Mouse (Mus musculus): ENCODE measurements around the gene Gipc3. TPM values are rescaled to one million over a fixed set of nuclear protein-coding genes. Genes with fewer than 3 reads are reported as not detected.

The Gipc3 gene
- total RNA-seq, 2 experiments from 2014 or later = 2.2 to 3.3 TPM

GRCm38 (mm10) chr10:81367207-81367495 is 24.1 kb upstream of the Gipc3 start:
- DNase-seq = no peak

GRCm38 (mm10) chr10:81366477-81367206 is 23.6 kb upstream of the Gipc3 start:
- no peak for DNase-seq

- no peak for DNase-seq
These were observed 22.8 kb upstream of the Gipc3 start, which contains the start of gene 4930404N11Rik for GRCm38 (mm10) chr10:81365672-81366476. Gene 4930404N11Rik (minus strand): TSS chr10:81365816.

- DNase-seq = no peak
These were observed 22.0 kb upstream of the Gipc3 start for GRCm38 (mm10) chr10:81365073-81365472.

DNA sequence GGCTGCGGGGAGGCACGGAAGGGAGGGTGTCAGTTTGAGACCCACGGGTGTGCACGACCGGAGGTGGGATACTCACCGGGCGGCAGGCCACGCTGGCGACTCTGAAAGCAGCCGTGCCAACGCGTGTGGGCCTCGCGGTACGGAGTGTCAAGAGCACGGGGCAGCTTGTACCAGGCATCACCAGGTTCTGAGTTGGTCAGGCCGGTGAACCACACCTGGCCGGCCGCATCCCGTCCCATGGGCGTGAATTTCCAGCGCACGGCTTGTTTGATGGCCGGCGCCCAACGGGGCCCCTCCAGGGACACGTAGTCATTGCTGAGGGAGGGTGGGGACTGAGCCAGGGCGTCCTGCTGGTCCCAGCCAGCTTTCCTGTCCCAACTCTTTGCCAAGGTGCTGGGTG is 21.6 kb upstream of the Gipc3 start:
- peak; percentile 61 for DNase-seq

DNA sequence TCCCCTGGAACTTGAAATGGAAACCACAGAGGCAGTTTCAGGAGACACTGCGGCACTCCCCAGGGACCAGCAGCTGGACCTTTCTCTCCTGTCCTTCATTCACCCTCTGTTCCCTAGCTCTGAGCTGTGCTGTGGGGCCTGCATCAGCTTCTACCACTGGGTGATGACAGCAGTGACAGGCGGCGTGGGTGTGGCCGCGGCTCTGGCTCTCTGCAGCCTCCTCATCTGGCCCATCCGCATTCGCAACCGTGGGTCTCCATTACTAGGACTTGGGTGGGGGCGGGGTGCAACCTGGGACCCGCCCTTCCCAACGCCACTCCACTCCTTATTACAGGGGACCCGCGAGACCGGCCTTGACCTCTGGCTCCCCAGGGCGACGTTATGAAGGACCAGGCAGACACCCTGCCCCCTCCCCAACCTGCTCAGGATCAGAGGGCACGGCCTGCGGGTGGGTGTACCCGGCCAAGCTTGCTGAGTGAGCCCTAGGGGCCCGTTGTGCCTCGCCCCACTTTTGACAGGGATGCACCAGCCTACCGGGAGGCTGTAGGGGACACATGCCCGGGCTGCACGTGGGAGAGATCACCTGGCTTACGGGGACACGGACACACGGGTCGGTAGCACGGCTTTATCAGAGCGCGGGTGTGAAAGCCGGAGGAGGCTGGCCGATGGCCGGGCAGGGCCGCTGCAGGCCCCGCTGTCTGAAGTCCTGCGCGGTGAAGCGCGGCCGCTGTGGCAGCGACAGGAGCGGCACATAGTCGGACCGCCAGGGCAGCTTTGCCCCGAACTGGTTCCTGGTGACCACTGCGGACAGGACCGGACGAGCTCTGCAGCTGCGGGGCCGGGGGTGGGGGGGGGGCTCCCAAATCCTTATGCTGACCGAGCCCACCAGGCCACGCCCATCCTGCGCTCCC is 20.6 kb upstream of the Gipc3 start:
- DNase-seq = peak; percentile 74

DNA sequence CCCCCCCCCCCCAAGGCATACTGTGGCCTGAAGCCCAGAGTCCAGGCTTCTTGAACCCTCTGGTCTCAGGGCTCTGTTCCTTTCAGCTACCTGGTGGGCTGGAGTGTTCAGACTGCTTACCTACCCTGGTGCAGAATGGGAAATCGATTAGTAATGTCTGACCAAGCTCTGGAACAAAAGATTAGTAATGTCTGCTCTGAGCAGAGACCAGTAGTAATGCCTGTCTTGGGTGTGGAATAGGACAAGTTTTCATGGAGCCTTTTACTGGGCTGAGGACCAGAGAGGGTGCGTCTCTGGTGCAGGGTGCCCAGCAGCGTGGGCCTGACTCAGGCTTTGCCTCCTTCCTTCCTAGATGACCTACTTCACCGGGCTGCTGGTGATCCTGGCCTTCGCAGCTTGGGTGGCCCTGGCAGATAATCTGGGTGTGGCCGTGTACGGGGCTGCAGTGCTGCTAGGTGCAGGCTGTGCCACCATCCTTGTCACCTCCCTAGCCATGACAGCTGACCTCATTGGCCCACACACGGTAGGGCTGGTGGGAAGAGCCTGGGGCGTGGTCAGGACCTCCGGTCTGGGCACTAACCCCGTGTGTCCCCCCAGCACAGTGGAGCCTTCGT is 19.4 kb upstream of the Gipc3 start:
- DNase-seq = no peak

DNA sequence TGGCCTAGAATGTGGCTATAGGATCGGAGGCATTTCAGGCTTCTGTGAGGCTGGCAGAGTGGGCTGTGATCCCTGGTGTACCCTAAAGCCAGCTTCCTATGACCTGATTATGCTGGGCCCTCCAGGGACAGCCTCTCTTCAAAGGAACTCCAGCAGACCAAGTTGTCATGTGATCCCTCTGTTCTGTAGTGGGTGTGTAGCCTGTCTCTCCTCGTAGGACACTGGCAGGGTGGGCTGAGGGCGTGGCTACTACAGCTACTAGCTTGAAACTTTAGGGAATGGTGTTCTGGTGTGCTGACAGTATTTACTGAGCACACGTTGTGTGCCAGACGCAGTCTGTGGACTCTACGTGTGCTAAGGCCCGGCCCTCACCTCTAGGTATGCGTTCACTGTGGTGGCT is 17.7 kb upstream of the Gipc3 start:
- DNase-seq = no peak

DNA sequence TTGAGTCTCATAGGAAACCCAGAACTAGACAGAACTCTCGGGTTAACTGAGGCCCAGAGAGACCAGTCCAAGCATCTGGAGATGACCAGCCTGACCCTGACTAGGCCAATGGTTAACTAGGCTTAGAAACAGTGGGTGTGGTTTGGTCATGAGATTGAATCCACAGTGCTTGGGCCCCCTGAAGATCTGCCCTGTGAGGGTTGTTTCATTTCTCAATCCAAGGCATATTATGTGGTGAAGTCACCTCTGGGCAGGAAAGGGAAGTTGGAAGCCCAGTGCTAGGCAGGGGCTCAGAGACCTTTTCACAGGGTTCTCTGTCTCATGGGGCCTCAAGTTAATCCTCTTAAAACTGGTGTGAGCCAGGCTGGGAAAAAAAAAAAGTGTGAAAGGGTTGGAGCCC is 15.8 kb upstream of the Gipc3 start:
- DNase-seq = no peak

- no peak for DNase-seq
These were observed 15.1 kb upstream of the Gipc3 start for GRCm38 (mm10) chr10:81358209-81358608.

GRCm38 (mm10) chr10:81356991-81357844 is 14.2 kb upstream of the Gipc3 start, which contains the start of gene Mfsd12:
Gene Mfsd12 (plus strand): TSS chr10:81357491.
- peak; percentile 94 for DNase-seq

GRCm38 (mm10) chr10:81356352-81356990 is 13.4 kb upstream of the Gipc3 start:
- no peak for DNase-seq

- DNase-seq = no peak
These were observed 12.5 kb upstream of the Gipc3 start for GRCm38 (mm10) chr10:81355533-81355932.

DNA sequence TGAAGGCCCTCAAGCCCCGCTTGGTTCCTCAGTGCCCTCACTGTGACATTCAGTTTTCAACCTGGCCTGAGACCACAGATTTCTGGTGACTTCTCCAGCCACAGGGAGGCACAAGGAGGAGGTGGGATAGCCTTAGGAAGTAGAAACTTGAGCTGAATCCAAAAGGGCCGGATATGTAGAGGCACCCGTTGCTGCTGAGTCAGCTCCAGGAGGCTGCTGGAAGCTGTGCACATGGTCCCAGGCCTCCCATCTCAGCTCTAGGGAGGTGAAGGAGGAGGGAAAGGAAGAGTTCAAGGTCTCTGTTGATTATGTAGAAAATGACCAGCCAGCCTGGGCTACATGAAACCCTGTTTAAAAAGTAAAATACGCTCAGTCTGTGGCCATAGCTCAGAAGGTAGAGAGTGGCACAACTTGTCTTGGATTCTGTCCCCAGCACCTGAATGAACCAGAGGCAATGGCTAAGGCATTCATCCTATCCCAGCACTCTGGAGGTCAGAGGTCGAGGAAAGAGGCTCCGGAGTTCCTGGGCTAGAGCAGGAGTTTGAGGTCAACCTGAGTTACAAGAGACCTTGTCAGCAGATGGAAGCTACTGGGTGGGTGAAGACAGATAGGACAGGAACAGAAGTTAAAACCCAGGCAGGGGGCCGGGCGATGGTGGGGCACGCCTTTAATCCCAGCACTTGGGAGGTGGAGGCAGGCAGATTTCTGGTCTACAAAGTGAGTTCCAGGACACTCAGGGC is 11.8 kb upstream of the Gipc3 start:
- DNase-seq = no peak

DNA sequence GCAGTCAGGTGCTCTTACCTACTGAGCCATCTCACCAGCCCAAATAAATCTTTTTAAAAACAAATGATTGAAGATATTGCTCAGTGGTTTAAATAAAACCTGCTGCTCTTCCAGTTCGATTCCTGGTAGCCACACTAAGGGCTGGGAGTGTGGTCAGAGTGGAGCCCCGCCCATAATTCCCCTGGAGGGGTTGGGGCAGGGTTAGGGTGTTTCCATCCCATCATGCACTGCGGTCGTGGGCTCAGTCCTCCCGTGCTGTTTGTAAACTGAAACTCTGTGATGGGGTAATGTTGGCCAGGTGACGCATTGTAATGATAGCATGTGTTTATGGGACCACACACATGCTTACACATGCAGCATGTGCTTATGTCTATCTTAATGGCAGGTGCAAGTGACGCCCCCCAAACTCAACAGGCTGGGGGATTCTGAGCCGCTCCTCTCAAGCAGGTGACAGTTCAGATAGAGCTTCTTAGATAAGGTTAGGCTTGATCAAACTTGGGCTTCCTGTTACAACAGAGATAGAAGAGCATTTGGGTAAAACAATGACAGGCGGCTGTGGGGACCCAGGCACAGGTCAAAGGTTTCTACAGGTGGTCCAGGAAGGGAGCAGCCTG is 8.7 kb upstream of the Gipc3 start:
- DNase-seq = no peak

- DNase-seq = peak; percentile 99
These were observed 7.4 kb upstream of the Gipc3 start, which contains the start of gene Hmg20b for GRCm38 (mm10) chr10:81350351-81351063. Gene Hmg20b (minus strand): TSS chr10:81350480.

- no peak for DNase-seq
These were observed 6.9 kb upstream of the Gipc3 start for GRCm38 (mm10) chr10:81349961-81350350.

DNA sequence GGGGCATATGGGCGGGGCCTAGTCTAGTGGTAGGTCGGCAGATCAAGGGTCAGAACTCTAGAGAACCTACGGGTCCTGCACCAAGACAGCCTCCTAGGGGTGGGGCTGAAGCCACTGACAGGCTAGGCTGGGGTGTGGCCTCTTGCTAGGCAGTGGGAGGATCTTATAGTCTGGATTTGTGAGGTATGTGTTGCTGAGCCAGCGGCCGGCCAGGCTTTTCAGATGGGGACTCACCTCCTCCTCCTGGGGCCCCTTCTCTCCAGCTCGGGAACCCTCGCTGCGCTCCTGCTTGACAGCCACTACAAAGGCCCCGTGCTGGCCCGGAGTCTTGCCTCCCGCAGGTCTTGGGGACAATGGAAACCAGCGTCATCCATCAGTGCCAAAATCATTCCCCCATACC is 6.1 kb upstream of the Gipc3 start:
- DNase-seq = peak; percentile 56
